9 mouse cellular contexts compared by ENCODE assay signal in the genomic region with DNA sequence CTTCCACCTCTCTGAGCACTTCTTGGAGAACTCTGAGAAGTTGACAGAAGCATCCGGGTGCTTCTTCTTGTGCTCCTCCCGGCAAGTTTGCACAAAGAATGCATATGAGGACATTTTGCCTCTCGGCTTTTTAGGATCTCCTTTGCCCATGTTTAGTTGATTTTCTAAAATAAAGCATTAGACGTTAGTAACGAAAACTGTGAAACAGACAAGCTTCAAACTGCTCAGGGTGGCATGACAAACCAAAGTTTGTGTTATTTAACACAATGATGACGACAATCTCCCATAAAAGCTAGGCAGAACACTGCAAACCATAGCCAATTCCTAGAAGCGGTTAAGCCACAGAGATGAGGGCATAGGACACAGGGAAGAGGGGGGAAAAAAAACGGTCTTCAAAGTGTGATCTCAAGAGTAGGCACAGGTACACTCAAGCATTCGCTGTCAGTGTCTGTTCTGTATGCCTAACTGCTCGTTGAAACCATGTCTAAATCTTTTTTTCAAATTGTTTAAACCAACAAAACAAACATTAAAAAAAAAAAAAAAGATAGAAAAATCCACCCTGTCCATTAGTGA. TPM values are rescaled to one million over a fixed set of nuclear protein-coding genes. Genes with fewer than 3 reads are reported as not detected.
DNase-seq lines count a peak whose midpoint lies in the region; ATAC-seq and TF ChIP-seq lines count a peak whose summit lies in the region.
"Had no signal": no experiment of that assay in that cellular context is flagged by ENCODE, and none has a peak within 500 bp of the region (broad histone marks: within the 10 kb centered on the region; RNA-seq: fewer than 3 reads in every experiment).

No protein-coding gene starts in this region.

- 8% methylated on average over 10 of the region's 10 CpGs for WGBS in kidney, embryonic 16.5 days
- 27% methylated on average over 10 of the region's 10 CpGs for WGBS in hindbrain, embryonic 12.5 days
- 11% methylated on average over 10 of the region's 10 CpGs for WGBS in midbrain, embryonic 15.5 days

- H3K4me1 ChIP-seq in kidney, embryonic 16.5 days (ENCODE audit: insufficient read depth, low read length), result peaks cover 19% of the 10 kb centered on the region
- peaks cover 5% of the 10 kb centered on the region; the same call in 1 of the 2 replicates for H3K4me1 ChIP-seq in bone marrow macrophage, adult 2 months (ENCODE audit: control insufficient read depth, insufficient read depth, low read length)
- peaks cover 16% of the 10 kb centered on the region for H3K4me1 ChIP-seq in hindbrain, embryonic 12.5 days
- peaks cover 27% of the 10 kb centered on the region for H3K4me1 ChIP-seq in midbrain, embryonic 15.5 days

- H3K9ac ChIP-seq in kidney, embryonic 16.5 days (replicated peaks; ENCODE audit: low read length), result peak overlapping the region; percentile 99
- peak overlapping the region; percentile 98 for H3K9ac ChIP-seq in hindbrain, embryonic 12.5 days
- peak overlapping the region; percentile 95; the same call in 1 of the 2 replicates for H3K9ac ChIP-seq in midbrain, embryonic 15.5 days

- peak overlapping the region; percentile 100 for H3K27ac ChIP-seq in kidney, embryonic 16.5 days (ENCODE audit: low read length)
- H3K27ac ChIP-seq in bone marrow macrophage, adult 2 months (ENCODE audit: insufficient read depth, low read depth, low read length), result peak overlapping the region; percentile 97
- H3K27ac ChIP-seq in hindbrain, embryonic 12.5 days, result peak overlapping the region; percentile 100; the same call in 1 of the 2 replicates
- peak overlapping the region; percentile 99 for H3K27ac ChIP-seq in midbrain, embryonic 15.5 days

- no peak for TF ChIP-seq POLR2A in bone marrow macrophage, adult 2 months (IDR thresholded peaks at IDR 0.05; ENCODE audit: borderline replicate concordance, low read depth, low read length)

- no peaks in the 10 kb centered on the region for H3K27me3 ChIP-seq in kidney, embryonic 16.5 days (ENCODE audit: insufficient read depth, low read length)
- H3K27me3 ChIP-seq in hindbrain, embryonic 12.5 days, result no peaks in the 10 kb centered on the region
- H3K27me3 ChIP-seq in midbrain, embryonic 15.5 days (replicated peaks), result no peaks in the 10 kb centered on the region

- H3K4me2 ChIP-seq in kidney, embryonic 16.5 days (replicated peaks; ENCODE audit: low read depth, low read length), result peak overlapping the region; percentile 73
- H3K4me2 ChIP-seq in hindbrain, embryonic 12.5 days (replicated peaks), result peak overlapping the region; percentile 86
- H3K4me2 ChIP-seq in midbrain, embryonic 15.5 days, result peak overlapping the region; percentile 60

- no peaks in the 10 kb centered on the region for H3K9me3 ChIP-seq in kidney, embryonic 16.5 days (ENCODE audit: low read length)
- no peaks in the 10 kb centered on the region for H3K9me3 ChIP-seq in hindbrain, embryonic 12.5 days (replicated peaks)
- H3K9me3 ChIP-seq in midbrain, embryonic 15.5 days, result no peaks in the 10 kb centered on the region

- intact Hi-C loops in left cerebral cortex, postnatal 10 days (cut with DNase I), result loop anchor here (5.0 kb wide), 2 partner anchors 238 to 472 kb away; no protein-coding TSS in a partner anchor

- H3K36me3 ChIP-seq in kidney, embryonic 16.5 days (ENCODE audit: insufficient read depth, low read length), result peaks cover 24% of the 10 kb centered on the region
- peaks cover 19% of the 10 kb centered on the region for H3K36me3 ChIP-seq in hindbrain, embryonic 12.5 days
- no peaks in the 10 kb centered on the region for H3K36me3 ChIP-seq in midbrain, embryonic 15.5 days (replicated peaks)

- ATAC-seq in kidney, embryonic 16.5 days (ENCODE audit: low FRiP score, low TSS enrichment), result no peak
- no peak for ATAC-seq in hindbrain, embryonic 12.5 days (ENCODE audit: low FRiP score)
- no peak for ATAC-seq in midbrain, embryonic 15.5 days (replicated peaks)

- DNase-seq in kidney, postnatal 10 days, result no peak
- no peak for DNase-seq in left cerebral cortex, postnatal 10 days (ENCODE audit: extremely low spot score in 1 of 2, low spot score in 2 of 2)
- no peak for DNase-seq in layer of hippocampus, postnatal 36 days
- DNase-seq in cerebellum, adult 8-10 months, result no peak

- no peak for TF ChIP-seq CTCF in bone marrow macrophage, adult 2 months (IDR thresholded peaks at IDR 0.05; ENCODE audit: low read depth, low read length)

- peak overlapping the region; percentile 85 for H3K4me3 ChIP-seq in kidney, embryonic 16.5 days (ENCODE audit: low read length)
- H3K4me3 ChIP-seq in bone marrow macrophage, adult 2 months (ENCODE audit: insufficient read depth, low read length), result peak overlapping the region; percentile 95
- peak overlapping the region; percentile 86 for H3K4me3 ChIP-seq in hindbrain, embryonic 12.5 days
- peak overlapping the region; percentile 61 for H3K4me3 ChIP-seq in midbrain, embryonic 15.5 days

RNA-seq across cellular contexts. Expression of a gene that starts 55.7 kb away (rescaled TPM):
- 0.42 TPM in 1 of 2 replicates, not detected in the other for polyA plus RNA-seq in kidney, embryonic 16.5 days (2015; fragmentation: Nextera tagmentation; extraction: Ambion mirVana)
- 0.78 TPM in 1 of 2 replicates, not detected in the other for polyA plus RNA-seq in bone marrow macrophage, adult 2 months (2012; ENCODE audit: insufficient read depth, insufficient read length, missing spikeins)
- 0.49 and 3.3 TPM in 2 replicates for polyA plus RNA-seq in hindbrain, embryonic 12.5 days (2016; fragmentation: Nextera tagmentation; extraction: Ambion mirVana)
- polyA plus RNA-seq in midbrain, embryonic 15.5 days (2015; fragmentation: Nextera tagmentation; extraction: Ambion mirVana), result 6.5 and 8.6 TPM in 2 replicates
- 10 to 100 TPM in 1 of 2 experiments, 1 to 10 TPM in 1; 6.0 to 18.1 TPM for total RNA-seq in left cerebral cortex, postnatal 10 days (2021)
- 10 to 100 TPM; 24.3 to 31.6 TPM for total RNA-seq in layer of hippocampus, postnatal 36 days (2021)
- total RNA-seq: megakaryocyte progenitor cell, adult 5-6 weeks had no signal
